In genomic region chr7:73749339-73749738, GRCm38 (mm10) we compare ENCODE assay signal across 12 mouse cellular contexts. TPM values are rescaled to one million over a fixed set of nuclear protein-coding genes. Genes with fewer than 3 reads are reported as not detected.
DNase-seq lines count a peak whose midpoint lies in the region; ATAC-seq and TF ChIP-seq lines count a peak whose summit lies in the region.
"Had no signal": no experiment of that assay in that cellular context is flagged by ENCODE, and none has a peak within 500 bp of the region (broad histone marks: within the 10 kb centered on the region; RNA-seq: fewer than 3 reads in every experiment).

No protein-coding gene starts in this region.

- no peak overlapping the region for H3K9ac ChIP-seq in heart, embryonic 12.5 days
- H3K9ac ChIP-seq in lung, embryonic 15.5 days: no peak overlapping the region
- H3K9ac ChIP-seq: liver, embryonic 15.5 days had no signal

- no peak overlapping the region for H3K4me2 ChIP-seq in heart, embryonic 12.5 days
- H3K4me2 ChIP-seq in lung, embryonic 15.5 days: no peak overlapping the region
- H3K4me2 ChIP-seq: liver, embryonic 15.5 days had no signal

- no peaks in the 10 kb centered on the region for H3K36me3 ChIP-seq in heart, embryonic 12.5 days
- H3K36me3 ChIP-seq in lung, embryonic 15.5 days: no peaks in the 10 kb centered on the region
- H3K36me3 ChIP-seq in small intestine, adult 2 months (ENCODE audit: control insufficient read depth, insufficient read depth, low read length): no peaks in the 10 kb centered on the region
- H3K36me3 ChIP-seq: forebrain, embryonic 10.5 days; liver, embryonic 15.5 days had no signal

- H3K9me3 ChIP-seq in heart, embryonic 12.5 days (replicated peaks): no peaks in the 10 kb centered on the region
- H3K9me3 ChIP-seq in lung, embryonic 15.5 days: no peaks in the 10 kb centered on the region
- H3K9me3 ChIP-seq: forebrain, embryonic 10.5 days; liver, embryonic 15.5 days had no signal

- H3K4me1 ChIP-seq in heart, embryonic 12.5 days (replicated peaks): peaks cover 7% of the 10 kb centered on the region
- peaks cover 26% of the 10 kb centered on the region for H3K4me1 ChIP-seq in lung, embryonic 15.5 days
- peaks cover 14% of the 10 kb centered on the region; the same call in 1 of the 2 replicates for H3K4me1 ChIP-seq in small intestine, adult 2 months (ENCODE audit: control insufficient read depth, insufficient read depth, insufficient read length, low read length)
- H3K4me1 ChIP-seq: forebrain, embryonic 10.5 days; liver, embryonic 15.5 days had no signal

- H3K4me3 ChIP-seq in heart, embryonic 12.5 days: no peak overlapping the region
- no peak overlapping the region for H3K4me3 ChIP-seq in lung, embryonic 15.5 days
- H3K4me3 ChIP-seq in small intestine, adult 2 months (ENCODE audit: low read depth, low read length): no peak overlapping the region
- H3K4me3 ChIP-seq: forebrain, embryonic 10.5 days; liver, embryonic 15.5 days had no signal

- no peak for ATAC-seq in heart, embryonic 12.5 days (ENCODE audit: insufficient number of reproducible peaks, low FRiP score)
- ATAC-seq in lung, embryonic 15.5 days (ENCODE audit: borderline replicate concordance, extremely low read depth, low FRiP score, low TSS enrichment): no peak
- no peak for ATAC-seq in granulocyte monocyte progenitor cell, adult 5-6 weeks (replicated peaks; ENCODE audit: poor library complexity, severe bottlenecking)

- no peak overlapping the region for H3K27ac ChIP-seq in heart, embryonic 12.5 days (ENCODE audit: poor library complexity, severe bottlenecking)
- H3K27ac ChIP-seq in lung, embryonic 15.5 days: peak overlapping the region; percentile 92
- H3K27ac ChIP-seq in small intestine, adult 2 months (ENCODE audit: insufficient read depth, low read depth, low read length): 0 out of 2 replicates have a peak overlapping the region, but pooled peaks have one; percentile 12
- H3K27ac ChIP-seq: forebrain, embryonic 10.5 days; liver, embryonic 15.5 days had no signal

- WGBS in heart, embryonic 12.5 days: 83% methylated on average over 2 of the region's 2 CpGs
- 86% methylated on average over 2 of the region's 2 CpGs for WGBS in lung, embryonic 15.5 days
- 61% methylated on average over 2 of the region's 2 CpGs for WGBS in small intestine, adult 2 months

- peak; percentile 40 for DNase-seq in heart, postnatal 4 days
- no peak for DNase-seq in lung, postnatal 14 days
- no peak for DNase-seq in brain, embryonic 14.5 days (ENCODE audit: low read depth)
- DNase-seq: adrenal gland, postnatal 25 days; cerebellum, adult 11-12 months; gastrocnemius, postnatal 10 days had no signal

- H3K27me3 ChIP-seq in heart, embryonic 12.5 days (replicated peaks): no peaks in the 10 kb centered on the region
- no peaks in the 10 kb centered on the region for H3K27me3 ChIP-seq in lung, embryonic 15.5 days
- H3K27me3 ChIP-seq in small intestine, adult 2 months (ENCODE audit: control insufficient read depth, insufficient read depth, low read length): no peaks in the 10 kb centered on the region
- H3K27me3 ChIP-seq: liver, embryonic 15.5 days had no signal

- TF ChIP-seq CTCF in brain, embryonic 14.5 days (IDR thresholded peaks at IDR 0.05; ENCODE audit: borderline replicate concordance, extremely low read depth, insufficient read depth, insufficient read length): 0 out of 2 replicates have a peak, but pooled peaks have one; percentile 2
- TF ChIP-seq CTCF in small intestine, adult 2 months (IDR thresholded peaks at IDR 0.05; ENCODE audit: extremely low read depth, insufficient read length, insufficient replicate concordance, low read depth, low read length): peak; percentile 26; the same call in 1 of the 2 replicates

- TF ChIP-seq POLR2A in brain, embryonic 14.5 days (IDR thresholded peaks at IDR 0.05; ENCODE audit: borderline replicate concordance, extremely low read depth, insufficient read depth, insufficient read length, poor library complexity, severe bottlenecking): no peak
- TF ChIP-seq POLR2A in small intestine, adult 2 months (IDR thresholded peaks at IDR 0.05; ENCODE audit: low read depth, low read length): no peak

RNA-seq across cellular contexts. Expression of gene Fam174b, which starts 9.2 kb away (rescaled TPM):
- 100 to 1,000 TPM; 112 to 113 TPM for total RNA-seq in heart, postnatal 4 days (2021)
- polyA plus RNA-seq in heart, embryonic 12.5 days (2016; fragmentation: Nextera tagmentation; extraction: Ambion mirVana): 46.8 and 51.4 TPM in 2 replicates
- polyA plus RNA-seq in lung, embryonic 15.5 days (2015; fragmentation: Nextera tagmentation; extraction: Ambion mirVana): 83.7 and 84.4 TPM in 2 replicates
- 15.5 and 23.7 TPM in 2 replicates for polyA plus RNA-seq in brain, embryonic 14.5 days (2012; rRNA removed)
- 17.6 and 24.4 TPM in 2 replicates for polyA plus RNA-seq in small intestine, adult 2 months (2012; rRNA removed)
- total RNA-seq in granulocyte monocyte progenitor cell, adult 5-6 weeks (2014; fragmentation: Nextera tagmentation): 3.0 and 5.8 TPM in 2 replicates
- 3.9 and 6.6 TPM in 2 replicates for total RNA-seq in granulocyte monocyte progenitor cell, adult 5-6 weeks (2017)
